Mouse (Mus musculus) liver, postnatal 0 days (tissue): ENCODE measurements around the gene Tspear.
"Not testable (repeated sequence)": the region's sequence is repeated elsewhere in the genome, so short reads cannot be mapped to it uniquely, and the experiment has no call there.

ENCODE experiments used
- CTCF ChIP-seq: sonication (generic); IDR thresholded peaks from 2 replicates; pipeline ENCODE4 v1.5.1; 2016; ENCODE audit warnings: antibody characterized with exemption, low read depth
- EP300 ChIP-seq: IDR thresholded peaks from 2 replicates; pipeline ENCODE4 v1.6.1; 2016; ENCODE audit warnings: antibody characterized with exemption, low read depth, mild to moderate bottlenecking

DNA sequence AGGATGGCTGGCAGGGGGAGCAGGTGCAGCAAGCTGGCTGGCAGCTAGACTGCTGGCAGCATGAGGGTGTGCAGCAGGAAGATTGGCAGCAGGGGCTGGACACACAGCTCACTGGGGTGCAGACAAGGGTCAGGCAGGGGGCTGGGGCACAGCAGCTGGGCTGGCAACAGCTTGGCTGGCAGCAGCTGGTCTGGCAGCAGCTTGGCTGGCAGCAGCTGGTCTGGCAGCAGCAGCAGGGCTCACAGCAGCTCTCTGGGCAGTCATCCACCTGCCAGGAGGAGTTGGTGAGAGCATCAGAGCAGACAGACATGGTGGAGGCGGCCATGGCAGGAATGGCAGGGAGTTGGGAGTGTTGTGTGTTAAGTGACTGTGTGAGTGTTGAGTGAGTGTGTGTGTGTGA, 101.5 kb downstream of the Tspear start, which contains the start of gene Gm7137:
- not testable (repeated sequence) for TF ChIP-seq CTCF, EP300
